Mouse (Mus musculus): ENCODE data around the gene Gm42420. TPM values are rescaled to one million over a fixed set of nuclear protein-coding genes. Genes with fewer than 3 reads are reported as not detected.

The Gm42420 gene
- polyA plus RNA-seq, 1 experiment: 0.22 TPM

Other genes with a start within 250 kb of the Gm42420 start
- 18.3 TPM for gene Slc37a3, start 208.1 kb upstream of the Gm42420 start, polyA plus RNA-seq (2012; fragmentation: generic; extraction: Trizol)
- gene Rab19, start 204.6 kb upstream of the Gm42420 start, polyA plus RNA-seq (2012; fragmentation: generic; extraction: Trizol): not detected
- gene Mkrn1, start 165.3 kb upstream of the Gm42420 start, polyA plus RNA-seq (2012; fragmentation: generic; extraction: Trizol): 34.7 TPM
- 8.4 TPM for gene Dennd2a, start 27.9 kb upstream of the Gm42420 start, polyA plus RNA-seq (2012; fragmentation: generic; extraction: Trizol)
- 11.0 TPM for gene Adck2, start 11.9 kb upstream of the Gm42420 start, polyA plus RNA-seq (2012; fragmentation: generic; extraction: Trizol)
- gene Ndufb2, start 6.8 kb downstream of the Gm42420 start, polyA plus RNA-seq (2012; fragmentation: generic; extraction: Trizol): 267 TPM
- 2.7 TPM for gene Braf, start 139.7 kb downstream of the Gm42420 start, polyA plus RNA-seq (2012; fragmentation: generic; extraction: Trizol)
- 113 TPM for gene Mrps33, start 225.2 kb downstream of the Gm42420 start, polyA plus RNA-seq (2012; fragmentation: generic; extraction: Trizol)